In genomic region chr12:85142803-85143202, GRCm38 (mm10) we compare ENCODE assay signal across 8 mouse cellular contexts. TPM values are rescaled to one million over a fixed set of nuclear protein-coding genes. Genes with fewer than 3 reads are reported as not detected.
DNase-seq lines count a peak whose midpoint lies in the region; ATAC-seq and TF ChIP-seq lines count a peak whose summit lies in the region.

No protein-coding gene starts in this region.

- DNase-seq in adrenal gland, postnatal 4 days (ENCODE audit: low spot score in 2 of 2) = peak; percentile 54 to 75
- DNase-seq in heart, postnatal 36 days = peak; percentile 90 to 93
- DNase-seq in layer of hippocampus, postnatal 25 days (ENCODE audit: extremely low spot score in 1 of 2, low spot score in 1 of 2) = peak; percentile 68 to 96
- peak; percentile 64 to 87 for DNase-seq in lung, postnatal 4 days
- peak; percentile 87 for DNase-seq in retina, postnatal 1 day
- DNase-seq in urinary bladder, adult 2 months (ENCODE audit: low spot score) = peak; percentile 46

- intact Hi-C loops in heart, postnatal 36 days (cut with DNase I) = loop anchor here (1.0 to 10.0 kb wide), 3 partner anchors 51 to 352 kb away; no protein-coding TSS in a partner anchor

- peaks cover 72% of the 10 kb centered on the region for H3K4me1 ChIP-seq in E14TG2a.4 (replicated peaks; ENCODE audit: low read depth, low read length)

- 0 out of 2 replicates have a peak overlapping the region, but pooled peaks have one; percentile 18 for H3K4me3 ChIP-seq in E14TG2a.4 (replicated peaks; ENCODE audit: low read length)

- peak; percentile 97 for TF ChIP-seq CTCF in E14TG2a.4 (conservative IDR thresholded peaks at IDR 0.05; ENCODE audit: low read length)

- peaks cover 34% of the 10 kb centered on the region for H3K27me3 ChIP-seq in E14TG2a.4 (ENCODE audit: insufficient read depth, low read length)

- H3K9me3 ChIP-seq in E14TG2a.4 (ENCODE audit: low read length) = no peaks in the 10 kb centered on the region

- ATAC-seq in erythroblast, adult 5-6 weeks (replicated peaks; ENCODE audit: low FRiP score, poor library complexity, severe bottlenecking) = peak; percentile 71

- peaks cover 11% of the 10 kb centered on the region for H3K36me3 ChIP-seq in E14TG2a.4 (ENCODE audit: insufficient read depth, low read length)

RNA-seq across cellular contexts. Expression of gene Rps6kl1, which starts 8.3 kb away (rescaled TPM):
- 1 to 10 TPM; 3.6 to 3.9 TPM for total RNA-seq in adrenal gland, postnatal 4 days (2021)
- not detected in 2 replicates for total RNA-seq in erythroblast, adult 5-6 weeks (2015; ENCODE audit: low replicate concordance)
- not detected in 2 replicates for total RNA-seq in erythroblast, adult 5-6 weeks (2017; ENCODE audit: low replicate concordance)
- total RNA-seq in heart, postnatal 36 days (2021) = 1 to 10 TPM; 3.6 to 3.9 TPM
- total RNA-seq in layer of hippocampus, postnatal 25 days (2021) = 10 to 100 TPM; 39.9 to 40.7 TPM
- 0.32 and 0.34 TPM in 2 replicates for polyA plus RNA-seq in urinary bladder, adult 2 months (2012; rRNA removed)

RNA-seq across cellular contexts. Expression of gene Dlst, which starts 32.2 kb away (rescaled TPM):
- 100 to 1,000 TPM; 294 to 319 TPM for total RNA-seq in adrenal gland, postnatal 4 days (2021)
- total RNA-seq in erythroblast, adult 5-6 weeks (2015; ENCODE audit: low replicate concordance) = 21.1 and 53.9 TPM in 2 replicates
- total RNA-seq in erythroblast, adult 5-6 weeks (2017; ENCODE audit: low replicate concordance) = 122 and 210 TPM in 2 replicates
- 100 to 1,000 TPM; 681 to 829 TPM for total RNA-seq in heart, postnatal 36 days (2021)
- 100 to 1,000 TPM; 144 to 153 TPM for total RNA-seq in layer of hippocampus, postnatal 25 days (2021)
- 128 and 139 TPM in 2 replicates for polyA plus RNA-seq in urinary bladder, adult 2 months (2012; rRNA removed)

RNA-seq across cellular contexts. Expression of gene Prox2, which starts 32.2 kb away (rescaled TPM):
- 1 to 10 TPM; 4.8 to 5.5 TPM for total RNA-seq in adrenal gland, postnatal 4 days (2021)
- total RNA-seq in erythroblast, adult 5-6 weeks (2015; ENCODE audit: low replicate concordance) = not detected in 2 replicates
- 1.3 and 3.1 TPM in 2 replicates for total RNA-seq in erythroblast, adult 5-6 weeks (2017; ENCODE audit: low replicate concordance)
- 1 to 10 TPM; 2.1 to 2.3 TPM for total RNA-seq in heart, postnatal 36 days (2021)
- 1 to 10 TPM; 1.5 to 2.2 TPM for total RNA-seq in layer of hippocampus, postnatal 25 days (2021)
- polyA plus RNA-seq in urinary bladder, adult 2 months (2012; rRNA removed) = 2.3 and 2.7 TPM in 2 replicates

RNA-seq across cellular contexts. Expression of gene Pgf, which starts 34.8 kb away (rescaled TPM):
- 1 to 10 TPM; 3.2 to 4.3 TPM for total RNA-seq in adrenal gland, postnatal 4 days (2021)
- total RNA-seq in erythroblast, adult 5-6 weeks (2015; ENCODE audit: low replicate concordance) = not detected in 2 replicates
- not detected in 2 replicates for total RNA-seq in erythroblast, adult 5-6 weeks (2017; ENCODE audit: low replicate concordance)
- total RNA-seq in heart, postnatal 36 days (2021) = 1 to 10 TPM; 3.4 to 4.6 TPM
- total RNA-seq in layer of hippocampus, postnatal 25 days (2021) = 1 to 10 TPM; 5.4 TPM
- 6.0 and 7.7 TPM in 2 replicates for polyA plus RNA-seq in urinary bladder, adult 2 months (2012; rRNA removed)

Comparison
In these comparisons a context has a peak if more than half of its experiments do, and no peak if none do; other contexts are left out.
1. Peak in every context shown above with its lines: DNase-seq, ATAC-seq and H3K4me3 ChIP-seq.
2. RNA of gene Rps6kl1, which starts 8.3 kb away (total RNA-seq): 39.9 to 40.7 TPM in layer of hippocampus, postnatal 25 days; 3.6 to 3.9 TPM in adrenal gland, postnatal 4 days, 3.6 to 3.9 TPM in heart, postnatal 36 days and not detected in erythroblast, adult 5-6 weeks; every median in the first group is over 4 times any median in the second.